Comparison of ENCODE assay signal across 12 mouse cellular contexts in the genomic region with DNA sequence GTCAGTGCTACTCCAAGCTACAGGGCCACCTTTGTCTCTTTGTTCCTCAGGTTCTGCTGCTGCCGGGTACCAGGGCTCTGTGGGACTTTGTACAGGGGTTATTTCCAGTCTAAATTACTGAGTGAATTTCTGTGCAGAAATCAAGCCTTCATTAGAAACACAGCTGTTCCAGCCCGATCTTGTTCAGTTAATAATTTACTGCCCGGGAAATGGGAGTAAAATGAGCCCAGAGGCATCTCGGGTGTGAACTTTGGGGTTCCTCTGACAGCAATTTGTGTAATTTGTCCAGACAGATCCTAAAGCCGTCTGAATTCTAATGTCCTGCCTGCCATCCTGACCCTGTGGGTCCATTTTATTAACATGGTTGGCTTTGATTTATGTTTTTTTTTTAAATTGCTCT. TPM values are rescaled to one million over a fixed set of nuclear protein-coding genes. Genes with fewer than 3 reads are reported as not detected.
A peak's percentile ranks its signal among the peaks of the same experiment; 100 is the strongest.
DNase-seq lines count a peak whose midpoint lies in the region; ATAC-seq lines count a peak whose summit lies in the region.
"Had no signal": no experiment of that assay in that cellular context is flagged by ENCODE, and none has a peak within 500 bp of the region (broad histone marks: within the 10 kb centered on the region; RNA-seq: fewer than 3 reads in every experiment).

No protein-coding gene starts in this region.

- H3K27ac ChIP-seq in forebrain, embryonic 13.5 days: 0 out of 2 replicates have a peak overlapping the region, but pooled peaks have one; percentile 27
- no peak overlapping the region for H3K27ac ChIP-seq in forebrain, embryonic 11.5 days (ENCODE audit: low read depth, low read length)
- H3K27ac ChIP-seq in forebrain, embryonic 14.5 days (ENCODE audit: low read depth, low read length): peak overlapping the region; percentile 34; the same call in 1 of the 2 replicates
- peak overlapping the region; percentile 78 for H3K27ac ChIP-seq in limb, embryonic 10.5 days
- H3K27ac ChIP-seq in heart, embryonic 11.5 days (ENCODE audit: low read depth, low read length): no peak overlapping the region
- H3K27ac ChIP-seq: limb, embryonic 15.5 days had no signal

- H3K4me2 ChIP-seq in forebrain, embryonic 13.5 days: no peak overlapping the region
- no peak overlapping the region for H3K4me2 ChIP-seq in forebrain, embryonic 11.5 days (ENCODE audit: low read depth, low read length, severe bottlenecking)
- no peak overlapping the region for H3K4me2 ChIP-seq in forebrain, embryonic 14.5 days (ENCODE audit: low read length)
- no peak overlapping the region for H3K4me2 ChIP-seq in heart, embryonic 11.5 days
- H3K4me2 ChIP-seq: limb, embryonic 15.5 days had no signal

- H3K9me3 ChIP-seq in forebrain, embryonic 13.5 days (replicated peaks): no peaks in the 10 kb centered on the region
- H3K9me3 ChIP-seq in forebrain, embryonic 11.5 days (ENCODE audit: control insufficient read depth, low read length): no peaks in the 10 kb centered on the region
- no peaks in the 10 kb centered on the region for H3K9me3 ChIP-seq in forebrain, embryonic 14.5 days (replicated peaks; ENCODE audit: control insufficient read depth, low read length)
- H3K9me3 ChIP-seq in limb, embryonic 10.5 days (replicated peaks): no peaks in the 10 kb centered on the region
- H3K9me3 ChIP-seq in heart, embryonic 11.5 days (replicated peaks; ENCODE audit: control insufficient read depth, low read length): no peaks in the 10 kb centered on the region
- H3K9me3 ChIP-seq: limb, embryonic 15.5 days had no signal

- no peaks in the 10 kb centered on the region for H3K27me3 ChIP-seq in forebrain, embryonic 13.5 days
- no peaks in the 10 kb centered on the region for H3K27me3 ChIP-seq in forebrain, embryonic 11.5 days (ENCODE audit: control insufficient read depth, insufficient read depth, low read length)
- H3K27me3 ChIP-seq in forebrain, embryonic 14.5 days (replicated peaks; ENCODE audit: control insufficient read depth, insufficient read depth, low read length): no peaks in the 10 kb centered on the region
- H3K27me3 ChIP-seq in limb, embryonic 10.5 days (ENCODE audit: low read depth, poor library complexity, severe bottlenecking): no peaks in the 10 kb centered on the region
- H3K27me3 ChIP-seq in heart, embryonic 11.5 days (ENCODE audit: control insufficient read depth, insufficient read depth, low read length): no peaks in the 10 kb centered on the region
- H3K27me3 ChIP-seq: limb, embryonic 15.5 days had no signal

- 0 out of 2 replicates have a peak overlapping the region, but pooled peaks have one; percentile 12 for H3K9ac ChIP-seq in forebrain, embryonic 13.5 days
- H3K9ac ChIP-seq in forebrain, embryonic 11.5 days (ENCODE audit: low read length): no peak overlapping the region
- H3K9ac ChIP-seq in forebrain, embryonic 14.5 days (ENCODE audit: low read length): no peak overlapping the region
- no peak overlapping the region for H3K9ac ChIP-seq in heart, embryonic 11.5 days (ENCODE audit: low read depth, low read length)
- H3K9ac ChIP-seq: limb, embryonic 15.5 days had no signal

- no peak for DNase-seq in forebrain, embryonic 11.5 days (ENCODE audit: low spot score)
- DNase-seq in forebrain, embryonic 14.5 days (ENCODE audit: low spot score): no peak
- peak; percentile 54 for DNase-seq in kidney, adult 18-20 months
- DNase-seq in limb, embryonic 10.5 days (ENCODE audit: low spot score): no peak
- no peak for DNase-seq in cerebellum, postnatal 10 days
- DNase-seq: cerebellum, adult 2 months; heart, adult 18-20 months; layer of hippocampus, adult 9-11 months had no signal

- H3K4me3 ChIP-seq in forebrain, embryonic 13.5 days: no peak overlapping the region
- H3K4me3 ChIP-seq in forebrain, embryonic 11.5 days (ENCODE audit: low read depth, low read length): no peak overlapping the region
- no peak overlapping the region for H3K4me3 ChIP-seq in forebrain, embryonic 14.5 days (ENCODE audit: low read depth, low read length)
- no peak overlapping the region for H3K4me3 ChIP-seq in limb, embryonic 10.5 days
- no peak overlapping the region for H3K4me3 ChIP-seq in heart, embryonic 11.5 days (ENCODE audit: low read depth, low read length)
- H3K4me3 ChIP-seq: limb, embryonic 15.5 days had no signal

- no peaks in the 10 kb centered on the region for H3K36me3 ChIP-seq in forebrain, embryonic 13.5 days (ENCODE audit: poor library complexity, severe bottlenecking)
- no peaks in the 10 kb centered on the region for H3K36me3 ChIP-seq in forebrain, embryonic 11.5 days (ENCODE audit: control insufficient read depth, insufficient read depth, low read length)
- no peaks in the 10 kb centered on the region for H3K36me3 ChIP-seq in forebrain, embryonic 14.5 days (ENCODE audit: control insufficient read depth, insufficient read depth, low read length)
- H3K36me3 ChIP-seq in limb, embryonic 10.5 days: no peaks in the 10 kb centered on the region
- H3K36me3 ChIP-seq in heart, embryonic 11.5 days (ENCODE audit: control insufficient read depth, insufficient read depth, low read length): no peaks in the 10 kb centered on the region
- H3K36me3 ChIP-seq: limb, embryonic 15.5 days had no signal

- H3K4me1 ChIP-seq in forebrain, embryonic 13.5 days: peaks cover 10% of the 10 kb centered on the region; the same call in 1 of the 2 replicates
- no peaks in the 10 kb centered on the region for H3K4me1 ChIP-seq in forebrain, embryonic 11.5 days (replicated peaks; ENCODE audit: control insufficient read depth, insufficient read depth, low read length)
- H3K4me1 ChIP-seq in forebrain, embryonic 14.5 days (ENCODE audit: control insufficient read depth, insufficient read depth, low read length): no peaks in the 10 kb centered on the region
- peaks cover 40% of the 10 kb centered on the region for H3K4me1 ChIP-seq in limb, embryonic 10.5 days
- H3K4me1 ChIP-seq in heart, embryonic 11.5 days (ENCODE audit: control insufficient read depth, insufficient read depth, low read length): peaks cover 2% of the 10 kb centered on the region; the same call in 1 of the 2 replicates
- H3K4me1 ChIP-seq: limb, embryonic 15.5 days had no signal

- ATAC-seq in forebrain, embryonic 13.5 days: no peak
- ATAC-seq in forebrain, embryonic 11.5 days (replicated peaks; ENCODE audit: low FRiP score): no peak
- no peak for ATAC-seq in forebrain, embryonic 14.5 days
- ATAC-seq in frontal cortex, adult (ENCODE audit: low TSS enrichment): no peak
- no peak for ATAC-seq in heart, embryonic 11.5 days (replicated peaks; ENCODE audit: insufficient number of reproducible peaks, low FRiP score, low TSS enrichment)

- WGBS in forebrain, embryonic 13.5 days: 56% methylated on average over 5 of the region's 5 CpGs
- 68% methylated on average over 5 of the region's 5 CpGs for WGBS in forebrain, embryonic 11.5 days
- WGBS in forebrain, embryonic 14.5 days: 71% methylated on average over 5 of the region's 5 CpGs
- 26% methylated on average over 5 of the region's 5 CpGs for WGBS in limb, embryonic 10.5 days
- WGBS in heart, embryonic 11.5 days (ENCODE audit: insufficient replicate concordance): 73% methylated on average over 5 of the region's 5 CpGs

RNA-seq across cellular contexts. Expression of gene Dhx8, which starts 28.6 kb away (rescaled TPM):
- 39.2 and 44.8 TPM in 2 replicates for polyA plus RNA-seq in forebrain, embryonic 13.5 days (2015; fragmentation: Nextera tagmentation; extraction: Ambion mirVana)
- 43.6 and 46.4 TPM in 2 replicates for polyA plus RNA-seq in forebrain, embryonic 11.5 days (2014; fragmentation: Nextera tagmentation; extraction: Ambion mirVana)
- polyA plus RNA-seq in forebrain, embryonic 14.5 days (2014; fragmentation: Nextera tagmentation; extraction: Ambion mirVana): 31.6 and 33.3 TPM in 2 replicates
- polyA plus RNA-seq in limb, embryonic 10.5 days (2016; fragmentation: Nextera tagmentation; extraction: Ambion mirVana): 51.7 and 60.5 TPM in 2 replicates
- 24.3 and 26.1 TPM in 2 replicates for polyA plus RNA-seq in heart, embryonic 11.5 days (2014; fragmentation: Nextera tagmentation; extraction: Ambion mirVana)

RNA-seq across cellular contexts. Expression of gene Arl4d, which starts 38.7 kb away (rescaled TPM):
- 32.5 and 40.6 TPM in 2 replicates for polyA plus RNA-seq in forebrain, embryonic 13.5 days (2015; fragmentation: Nextera tagmentation; extraction: Ambion mirVana)
- 8.0 and 10.6 TPM in 2 replicates for polyA plus RNA-seq in forebrain, embryonic 11.5 days (2014; fragmentation: Nextera tagmentation; extraction: Ambion mirVana)
- polyA plus RNA-seq in forebrain, embryonic 14.5 days (2014; fragmentation: Nextera tagmentation; extraction: Ambion mirVana): 40.5 and 42.7 TPM in 2 replicates
- 1.9 and 2.4 TPM in 2 replicates for polyA plus RNA-seq in limb, embryonic 10.5 days (2016; fragmentation: Nextera tagmentation; extraction: Ambion mirVana)
- polyA plus RNA-seq in heart, embryonic 11.5 days (2014; fragmentation: Nextera tagmentation; extraction: Ambion mirVana): 9.4 and 10.5 TPM in 2 replicates

Comparison
In these comparisons a context has a peak if more than half of its experiments do, and no peak if none do; other contexts are left out.
1. H3K27ac ChIP-seq: peak in forebrain, embryonic 13.5 days (single experiment), forebrain, embryonic 14.5 days (single experiment) and limb, embryonic 10.5 days (single experiment); none in forebrain, embryonic 11.5 days (single experiment) and heart, embryonic 11.5 days (single experiment).